Mouse (Mus musculus) natural killer cell, adult 2 months (primary cell): ENCODE measurements around the gene Plac1.
A peak's percentile ranks its signal among the peaks of the same experiment; 100 is the strongest.

Experiments
- DNase-seq, 2 experiments: peaks; one replicate each; pipeline ENCODE4 v3.0.0; 2022; ENCODE audit warnings: low spot score in 2 of 2

The Plac1 gene

DNA sequence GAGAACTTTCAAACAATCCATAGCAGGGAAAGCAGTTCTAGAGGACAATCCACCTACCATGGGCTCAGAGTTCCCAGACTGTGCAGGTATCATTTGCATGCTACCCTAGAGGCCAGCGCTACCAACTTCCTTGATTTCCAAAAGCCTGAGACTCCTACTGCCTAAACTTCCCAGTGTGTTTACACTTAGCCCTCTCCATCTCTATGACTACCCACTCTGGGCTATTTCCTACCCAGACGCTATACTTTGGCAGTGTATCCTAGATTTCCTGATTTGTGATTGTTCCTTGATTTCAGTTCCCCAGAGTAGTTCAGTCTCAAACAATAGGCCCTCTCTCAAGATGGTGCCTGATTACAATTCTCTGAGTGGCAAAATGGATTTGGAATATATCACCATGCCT lies 132.8 kb downstream of the Plac1 start:
- no peak for DNase-seq

DNA sequence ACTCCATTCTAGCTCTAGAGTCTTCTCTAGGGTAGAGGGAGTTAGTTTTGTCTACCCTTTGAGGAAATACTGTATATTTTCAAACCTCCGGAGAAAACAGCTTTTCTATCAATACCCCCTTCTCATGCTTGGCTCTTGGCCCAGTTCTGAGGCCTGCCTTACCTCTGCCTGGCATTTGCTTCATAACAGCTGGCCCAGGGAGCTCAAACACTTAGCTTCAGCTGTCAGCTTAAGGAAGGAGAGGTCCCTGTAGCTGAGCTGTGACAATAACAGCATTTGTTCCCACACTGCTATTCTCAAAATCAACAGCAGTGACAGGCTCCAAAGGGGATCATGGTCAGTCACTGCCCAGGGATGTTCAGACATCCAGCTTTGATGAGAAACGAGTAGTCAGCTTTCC lies 138.7 kb downstream of the Plac1 start:
- DNase-seq, result no peak

DNA sequence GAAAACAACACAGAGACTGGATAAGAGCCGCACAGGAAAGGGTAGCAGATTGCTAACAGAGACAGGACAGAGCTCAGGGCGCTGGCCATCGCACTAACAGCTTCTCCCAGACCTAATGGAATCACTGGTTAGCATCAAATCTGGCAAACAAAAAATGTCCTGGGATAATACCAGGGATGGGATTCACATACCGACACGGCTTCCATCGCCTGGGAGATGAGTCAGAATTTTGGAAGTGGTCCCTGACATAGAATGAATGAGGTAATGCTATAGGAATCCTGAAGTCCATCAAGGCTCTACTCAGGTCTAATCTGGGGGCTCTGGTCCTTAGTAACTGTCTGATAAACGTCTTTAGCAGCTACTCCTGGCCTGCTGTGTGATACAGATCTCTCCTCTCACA lies 140.0 kb downstream of the Plac1 start:
- DNase-seq, result no peak

DNA sequence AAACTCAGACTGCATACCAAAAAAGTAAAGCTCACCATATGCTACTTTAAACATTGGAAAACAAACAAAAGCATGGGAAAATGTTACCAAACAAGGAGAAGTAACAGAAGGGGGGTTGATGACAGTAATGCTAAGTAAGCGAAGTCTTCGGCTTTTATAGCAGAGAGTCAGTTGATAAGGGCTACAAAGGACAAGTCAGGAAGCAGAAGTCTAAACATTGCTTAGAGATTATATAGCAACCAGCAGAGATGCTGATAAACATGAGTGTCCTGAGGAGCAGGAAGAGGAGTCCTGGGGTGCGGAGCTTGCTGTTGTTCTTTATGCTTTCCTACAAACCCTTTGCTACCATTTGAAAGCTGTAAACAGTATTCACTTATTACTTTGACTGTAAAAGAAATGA lies 140.6 kb downstream of the Plac1 start:
- DNase-seq, result no peak

DNA sequence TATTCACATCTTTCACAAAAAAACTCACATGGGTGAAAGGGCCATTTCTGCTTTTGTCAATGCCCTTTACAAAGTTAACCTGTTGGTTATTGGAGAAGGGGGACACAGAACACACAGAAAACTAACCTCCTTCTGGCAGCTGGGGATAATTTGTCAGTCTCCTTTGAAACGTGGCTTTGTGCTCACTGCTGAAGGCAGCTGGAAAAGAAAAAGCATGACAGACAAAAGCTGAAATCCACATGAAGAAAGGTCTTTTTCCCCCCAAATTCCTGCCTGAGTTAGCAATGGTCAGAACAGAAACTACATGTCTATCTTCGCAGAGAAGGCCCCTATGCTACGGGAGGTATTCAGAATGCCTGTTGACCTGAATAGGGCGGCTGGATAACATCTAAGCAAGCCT lies 141.6 kb downstream of the Plac1 start:
- no peak for DNase-seq

DNA sequence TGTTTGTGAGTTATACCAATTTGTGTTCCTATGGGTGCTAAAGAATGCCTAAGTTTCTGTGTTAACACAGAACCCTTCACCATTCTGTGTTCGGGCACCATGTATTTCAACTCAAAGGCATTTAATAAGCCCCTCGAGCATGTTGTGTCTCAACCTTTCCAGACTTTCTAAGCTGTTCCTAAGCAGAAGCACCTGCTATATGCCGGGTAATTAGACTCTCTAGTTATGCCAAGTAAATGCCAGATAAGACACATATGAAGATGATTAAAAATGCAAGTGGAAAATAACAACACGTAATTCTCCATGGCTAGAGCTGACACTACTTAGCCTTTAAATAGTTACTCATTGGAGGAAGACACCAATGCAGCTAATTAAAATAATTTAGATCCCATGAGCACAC lies 142.1 kb downstream of the Plac1 start:
- no peak for DNase-seq

DNA sequence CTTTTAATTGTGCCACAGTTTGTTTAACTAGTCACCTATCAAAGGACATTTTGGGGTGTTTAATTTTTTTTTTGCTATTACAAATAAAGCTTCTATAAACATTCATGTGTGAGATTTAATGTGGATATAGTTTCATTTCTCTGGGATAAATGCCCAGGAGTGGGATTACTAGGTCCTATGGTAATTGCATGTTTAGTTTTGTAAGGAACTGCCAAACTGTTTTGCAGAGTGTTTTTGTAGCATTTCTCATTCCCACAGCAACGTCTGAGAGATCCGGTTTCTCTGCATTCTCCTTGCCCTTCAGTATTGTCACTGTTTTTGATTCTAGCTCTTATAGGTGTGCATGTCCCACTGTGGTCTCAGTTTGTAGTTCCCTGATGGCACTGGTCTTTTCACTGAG lies 146.5 kb downstream of the Plac1 start:
- no peak for DNase-seq

DNA sequence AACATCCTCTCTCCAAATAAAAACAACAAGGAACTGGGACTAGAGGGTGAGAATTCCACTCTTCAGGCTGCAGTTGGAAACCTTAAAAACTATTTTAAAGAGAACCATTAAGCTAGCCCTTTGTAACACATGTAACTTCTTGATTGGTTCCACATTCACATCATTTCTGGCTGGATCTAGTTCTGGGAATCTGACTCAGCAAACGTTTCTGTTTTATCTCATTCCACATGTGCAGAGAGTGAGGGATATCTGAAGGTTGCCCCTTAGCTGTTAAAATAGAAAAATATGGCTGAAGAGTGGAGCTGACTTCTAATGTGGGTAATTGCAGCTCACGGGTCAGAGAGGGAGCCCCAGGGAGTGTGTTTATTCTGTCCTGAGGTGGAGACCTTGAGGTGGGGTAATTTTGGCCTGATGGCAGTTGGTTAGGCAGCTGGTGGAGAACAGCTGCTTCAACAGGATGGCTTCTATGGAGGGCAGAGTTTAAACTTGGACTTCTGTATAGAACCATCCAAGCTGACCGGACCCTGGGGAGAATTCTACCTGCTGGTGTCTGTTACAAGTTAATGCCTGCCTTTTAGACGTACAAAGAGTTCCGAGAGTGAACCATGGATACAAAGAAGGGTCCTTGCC lies 151.1 kb downstream of the Plac1 start:
- DNase-seq, result no peak

DNA sequence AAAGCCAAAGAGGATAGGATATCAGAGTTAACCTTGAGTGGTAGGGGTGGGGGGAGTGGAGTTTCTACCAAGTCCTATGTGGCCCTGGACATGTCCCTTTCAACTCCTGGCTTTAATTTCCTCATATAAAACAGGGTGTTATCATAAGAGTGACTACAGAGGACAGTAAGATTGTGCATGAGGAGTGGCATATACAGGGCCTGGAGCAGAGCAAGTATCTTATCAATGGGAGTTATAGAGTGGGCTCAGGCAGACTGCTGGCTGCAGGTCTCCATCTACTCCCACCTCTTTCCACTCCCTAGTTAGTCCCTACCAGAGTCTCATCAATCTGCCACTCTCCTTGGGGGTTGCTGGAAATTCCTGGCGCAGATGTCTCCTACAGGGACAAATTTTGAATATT lies 152.7 kb downstream of the Plac1 start:
- DNase-seq, result no peak

DNA sequence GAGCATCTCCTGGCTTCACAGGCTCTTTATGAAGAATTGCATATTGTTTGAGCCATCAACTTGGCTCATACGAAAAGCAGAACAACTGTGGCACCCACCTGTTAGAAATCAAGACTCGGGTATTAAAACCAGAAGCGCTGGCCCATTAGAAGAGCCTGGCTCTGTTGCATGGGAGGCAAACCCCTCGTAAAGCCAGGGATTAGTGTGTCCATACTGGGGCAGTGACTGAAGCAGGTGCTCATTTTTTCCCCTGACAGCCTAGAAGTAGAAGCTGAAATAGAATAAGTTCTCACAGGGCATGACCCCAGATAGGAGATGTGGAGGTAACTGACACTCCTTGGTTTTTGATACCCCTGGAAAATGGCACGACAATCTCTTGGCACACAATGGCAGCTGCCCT lies 154.4 kb downstream of the Plac1 start:
- no peak for DNase-seq

DNA sequence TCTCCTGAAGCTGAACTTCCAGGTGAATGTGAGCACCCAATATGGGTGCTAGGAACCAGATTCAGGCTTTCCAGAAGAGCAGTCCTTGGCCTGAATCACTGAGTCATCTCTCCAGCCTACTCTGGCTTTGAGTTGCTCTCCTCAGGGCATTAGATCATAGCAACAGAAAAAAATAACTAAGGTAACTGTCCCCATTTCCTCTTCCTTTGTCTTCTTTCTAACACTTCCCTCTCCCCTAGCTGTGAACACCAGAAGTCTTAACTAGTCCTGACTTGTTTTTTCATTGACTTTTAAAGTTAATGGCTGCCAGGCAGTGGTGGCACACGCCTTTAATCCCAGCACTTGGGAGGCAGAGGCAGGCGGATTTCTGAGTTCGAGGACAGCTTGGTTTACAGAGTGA lies 175.5 kb downstream of the Plac1 start:
- no peak for DNase-seq

DNA sequence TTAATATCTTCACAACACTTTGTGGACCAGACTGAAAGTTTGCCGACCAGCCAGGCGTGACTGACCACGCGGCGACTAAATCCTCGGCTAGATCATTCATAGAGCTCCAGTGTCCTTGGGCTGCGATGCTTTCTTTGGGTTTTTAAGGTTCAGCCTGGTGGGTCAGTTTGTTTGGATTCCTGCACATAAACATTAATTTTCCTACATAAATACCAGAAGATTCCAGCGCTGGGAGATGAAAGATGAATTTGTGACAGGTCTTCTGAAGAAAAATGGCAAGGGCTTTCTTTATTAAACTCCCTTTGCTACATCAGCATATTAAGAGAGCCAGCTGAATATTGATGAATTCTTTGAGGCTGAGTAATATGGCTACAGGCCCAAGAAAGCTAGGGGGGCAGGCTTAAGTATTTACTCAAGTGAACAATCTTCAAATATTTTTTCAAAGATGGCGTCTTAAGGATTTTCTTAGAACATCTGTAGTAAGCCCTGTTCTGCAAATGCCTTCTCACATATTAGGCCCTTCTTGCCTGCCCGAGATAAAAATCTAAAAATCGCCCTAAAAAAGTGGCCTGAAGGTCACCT lies 180.4 kb downstream of the Plac1 start:
- DNase-seq, result no peak

DNA sequence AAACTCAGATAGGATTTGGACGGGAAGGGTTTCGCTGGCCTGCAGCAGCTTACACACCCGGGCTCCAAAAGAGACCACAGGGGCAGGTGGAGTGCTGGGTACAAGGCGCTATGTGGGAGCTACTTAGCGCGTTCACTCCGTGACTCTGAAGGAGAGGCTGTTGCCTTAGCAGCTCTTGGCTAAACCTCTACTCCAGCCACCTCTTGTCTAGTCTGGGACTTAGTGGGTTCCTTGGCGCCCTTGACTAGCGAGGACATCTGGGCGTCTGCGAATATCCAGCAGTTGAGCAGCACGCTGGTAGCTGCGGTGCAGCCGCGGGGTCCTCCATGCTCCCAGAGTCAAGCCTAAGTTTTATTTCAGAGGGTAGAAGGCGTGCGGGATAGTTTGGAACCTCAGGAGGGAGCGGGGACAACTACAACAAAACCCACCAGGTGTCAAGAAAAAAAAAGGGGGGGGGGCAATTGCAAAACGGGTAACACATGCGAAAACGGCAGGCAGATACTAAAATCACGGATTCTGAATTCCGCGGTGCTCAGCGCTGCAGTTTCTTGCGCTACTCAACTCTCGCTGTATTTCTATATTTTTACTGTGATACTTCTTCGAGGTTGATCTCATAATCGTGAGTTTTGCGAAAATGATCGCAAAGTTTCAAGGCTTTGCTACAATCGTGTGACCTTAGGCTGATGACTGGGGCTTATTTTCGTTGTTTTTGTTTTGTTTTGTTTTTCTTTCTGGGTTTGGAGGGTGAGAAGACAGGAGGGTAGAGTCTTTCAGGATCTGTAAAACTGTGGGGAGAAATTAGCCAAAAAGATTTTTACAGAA lies 181.2 kb downstream of the Plac1 start:
- DNase-seq, result peak in 1 of 2 experiments; percentile 3

DNA sequence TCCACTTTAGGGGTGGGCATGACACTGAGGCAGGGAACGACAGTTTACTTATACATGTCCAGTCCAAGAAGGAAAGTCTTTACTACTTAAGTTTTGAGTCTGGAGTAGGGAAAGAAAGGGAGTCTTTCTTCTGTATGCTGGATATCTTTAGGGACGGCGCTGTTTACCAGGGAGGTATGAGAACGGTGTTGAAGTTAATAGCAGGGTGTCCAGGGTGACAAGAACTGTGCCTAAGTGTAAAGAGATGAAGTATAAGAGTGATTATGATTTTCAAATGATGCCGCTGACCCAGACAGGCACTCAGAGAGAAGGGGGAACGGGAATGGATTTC lies 182.2 kb downstream of the Plac1 start:
- DNase-seq, result peak in 1 of 2 experiments; percentile 0

DNA sequence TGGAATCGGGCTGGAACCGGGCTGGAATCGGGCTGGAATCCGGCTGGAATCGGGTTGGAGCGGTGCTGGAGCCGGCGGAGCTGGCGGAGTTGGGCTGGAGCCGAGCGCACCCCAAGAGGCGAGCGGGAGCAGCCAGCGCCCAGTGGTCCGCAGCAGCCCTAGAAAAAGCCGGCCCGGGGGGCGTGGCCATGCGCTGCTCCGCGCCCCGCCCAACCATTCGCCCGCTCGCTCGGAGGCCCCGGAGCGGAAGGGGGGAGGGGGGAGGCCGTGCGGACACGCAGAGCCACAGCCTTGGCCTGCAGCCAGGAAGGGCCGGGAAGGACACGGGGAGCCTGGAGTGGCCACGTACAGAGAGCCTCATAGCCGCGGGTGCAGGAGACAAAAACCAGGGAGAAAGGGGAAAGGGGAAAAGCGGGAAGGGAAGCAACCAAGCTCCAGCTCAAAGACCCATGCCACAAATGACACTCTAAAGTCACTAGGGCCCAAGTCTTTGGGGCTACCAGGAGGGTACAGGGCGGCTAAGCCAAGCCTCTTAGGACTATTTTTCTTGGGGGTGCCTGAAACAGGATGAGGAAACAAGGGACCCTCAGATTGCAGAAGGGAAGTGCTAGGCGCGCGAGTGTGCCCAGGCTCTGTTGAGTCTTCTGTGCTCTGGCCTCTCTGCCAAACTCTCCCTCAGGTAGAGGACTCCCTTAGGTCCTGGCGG lies 182.7 kb downstream of the Plac1 start:
- peak; percentile 56 for DNase-seq

DNA sequence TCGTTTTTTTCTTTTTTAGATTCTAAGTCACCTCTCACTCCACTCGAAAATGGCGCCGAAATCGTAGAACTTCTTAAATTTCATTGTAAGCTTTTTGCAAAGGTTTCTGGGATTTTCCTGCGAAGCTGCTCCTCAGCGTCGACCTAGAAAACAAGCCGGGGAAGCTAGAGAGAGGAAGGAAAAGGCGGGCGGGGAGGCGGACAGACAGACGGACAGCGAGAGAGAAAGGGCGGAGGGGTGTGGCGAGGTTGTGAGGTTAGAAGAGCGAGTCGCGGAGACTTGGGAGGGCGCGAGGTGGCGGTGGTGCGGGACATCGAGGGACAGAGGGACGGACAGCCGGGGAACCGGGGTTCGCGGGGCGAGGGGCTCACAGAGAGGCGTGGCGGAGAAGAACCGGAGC lies 183.3 kb downstream of the Plac1 start:
- DNase-seq, result peak in 1 of 2 experiments; percentile 1

DNA sequence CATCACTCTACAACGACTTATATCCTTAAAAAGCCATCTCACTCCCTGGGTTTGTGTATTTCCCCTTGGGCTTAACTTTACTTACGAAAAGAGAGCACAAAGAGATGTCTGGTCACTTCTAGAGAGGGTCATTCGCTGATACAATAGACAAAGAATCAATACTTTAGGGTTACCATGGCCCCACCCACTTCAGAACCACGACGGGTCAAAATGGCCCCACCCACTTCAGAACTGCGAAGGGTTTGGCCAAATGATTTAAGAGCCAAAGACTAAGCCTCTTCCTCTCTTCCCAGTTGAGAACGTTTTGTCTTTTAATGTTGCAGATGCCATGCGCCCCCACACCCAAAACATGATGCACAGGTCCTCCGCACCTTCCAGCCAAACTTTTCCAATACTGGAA lies 184.1 kb downstream of the Plac1 start:
- peak in 1 of 2 experiments; percentile 1 for DNase-seq

DNA sequence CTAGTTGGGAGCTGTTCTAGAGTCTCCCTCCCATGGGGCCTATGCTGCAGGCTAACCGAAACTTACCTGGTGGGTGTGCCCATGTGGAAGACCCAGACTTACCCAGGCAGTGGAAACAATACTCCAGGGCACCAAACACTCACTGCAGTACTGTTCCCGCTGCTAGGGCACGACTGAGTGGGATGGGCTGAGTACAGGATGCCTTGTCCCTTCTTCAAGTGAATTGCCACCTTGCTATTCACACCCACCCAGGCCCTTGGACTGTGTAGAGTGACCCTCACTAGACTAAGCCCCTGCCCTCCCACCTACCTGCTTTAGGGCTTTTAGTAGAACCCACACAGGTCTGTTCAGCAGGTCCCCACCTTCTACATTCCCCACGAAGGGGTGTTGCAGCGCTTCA lies 186.0 kb downstream of the Plac1 start:
- DNase-seq, result no peak

DNA sequence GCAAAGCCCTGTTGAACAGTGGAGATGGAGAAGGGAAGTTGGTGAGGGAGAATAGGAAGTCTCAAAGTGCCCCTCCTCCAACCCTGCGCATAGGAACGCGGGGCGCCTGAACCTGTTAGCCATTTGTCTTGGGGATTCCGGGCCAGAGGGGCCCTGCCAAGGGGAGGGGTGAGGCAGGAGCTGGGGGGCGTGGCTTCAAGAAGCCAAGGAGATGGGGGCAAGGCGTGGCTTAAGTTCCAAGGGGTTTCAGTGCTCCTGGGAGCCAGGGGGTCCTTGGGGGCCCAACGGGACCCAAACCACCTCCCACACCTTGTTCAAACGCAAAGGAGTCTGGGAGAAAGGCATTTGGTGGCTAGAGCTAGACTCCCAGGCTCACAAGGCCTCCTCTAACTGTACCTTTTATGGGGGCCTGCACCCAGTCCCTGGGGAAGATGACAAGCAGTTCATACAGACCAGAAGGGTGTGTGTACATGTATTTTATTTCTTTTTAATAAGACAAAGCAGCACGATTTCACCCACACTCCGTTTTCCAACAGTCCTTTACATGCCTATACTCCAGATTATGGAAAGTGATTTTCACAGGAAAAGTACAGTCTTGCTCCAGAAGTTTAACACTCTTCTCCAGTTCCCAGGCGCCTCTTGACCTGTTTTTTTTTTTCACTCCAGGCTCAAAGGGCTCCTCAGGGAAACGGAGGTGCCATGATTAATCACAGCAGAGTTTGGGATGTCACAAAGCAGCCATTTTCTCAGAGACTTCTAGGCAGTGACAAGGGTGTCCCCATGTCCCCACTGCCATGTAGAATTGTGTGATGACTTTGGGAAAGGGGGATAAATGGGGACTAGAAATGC lies 187.0 kb downstream of the Plac1 start:
- no peak for DNase-seq

DNA sequence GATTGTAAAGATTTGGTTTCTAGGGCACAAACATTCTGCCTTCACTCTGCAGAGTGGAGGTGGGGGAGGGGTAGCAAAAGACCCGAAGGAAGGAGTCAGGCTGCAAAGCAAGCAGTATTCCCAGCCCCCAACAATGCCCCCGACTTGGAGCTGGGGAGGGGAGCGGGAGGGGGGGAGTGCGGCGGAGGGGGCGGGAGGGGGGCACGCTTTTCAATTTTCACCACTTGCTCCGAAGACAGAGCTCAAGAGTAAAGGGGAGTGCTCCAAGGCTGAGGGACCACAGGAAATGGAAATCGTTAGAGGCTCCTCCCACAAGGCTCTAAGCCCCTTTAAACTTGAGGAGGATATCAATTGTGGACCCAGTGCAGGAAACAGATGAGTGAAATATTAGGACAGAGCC lies 189.6 kb downstream of the Plac1 start:
- DNase-seq, result no peak

DNA sequence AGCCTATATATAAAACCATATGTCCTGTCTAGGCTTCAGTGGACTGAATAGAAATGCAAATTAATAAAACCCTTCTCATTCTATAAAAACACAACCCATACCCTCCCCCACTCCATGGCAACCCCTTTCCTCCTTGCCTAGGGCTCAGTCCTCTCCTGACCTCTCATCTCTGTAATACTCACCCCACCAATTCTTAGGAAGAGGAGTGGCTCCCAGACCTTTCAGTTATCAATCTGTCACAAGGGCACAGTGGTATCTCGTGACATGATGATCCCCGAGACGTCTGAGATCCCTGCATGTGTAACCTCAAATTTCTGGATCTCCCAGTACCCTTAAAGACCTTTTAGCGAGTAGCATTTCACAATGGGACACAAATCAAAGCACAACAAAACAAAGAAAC lies 190.7 kb downstream of the Plac1 start:
- no peak for DNase-seq

DNA sequence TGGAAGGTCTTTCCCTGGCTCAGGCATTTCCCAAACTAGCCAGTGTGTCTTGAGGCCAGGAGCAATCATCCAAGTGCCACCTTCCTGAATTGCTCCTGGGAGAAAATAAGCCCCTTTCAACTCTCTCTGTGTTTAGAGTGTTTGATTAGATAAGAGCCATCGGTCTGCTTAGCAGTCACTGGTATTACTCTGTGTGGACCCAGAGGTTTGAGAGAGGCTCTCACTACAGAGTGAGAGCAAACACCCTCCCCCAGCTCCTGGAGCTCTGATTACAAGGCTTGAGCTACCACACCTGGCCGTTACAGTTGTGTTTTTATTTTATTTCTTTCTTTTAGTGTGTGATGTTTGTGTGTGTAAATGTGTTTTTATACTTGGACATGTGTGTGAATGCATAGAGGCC lies 193.0 kb downstream of the Plac1 start:
- DNase-seq, result no peak
